Mouse (Mus musculus): ENCODE data around the gene Myrip. TPM values are rescaled to one million over a fixed set of nuclear protein-coding genes. Genes with fewer than 3 reads are reported as not detected.

Myrip gene
- total RNA-seq, 2 experiments from 2014 or later, result 6.2 to 6.8 TPM

GRCm38 (mm10) chr9:120449696-120450329, 148.5 kb downstream of the Myrip start:
- DNase-seq (ENCODE audit: low spot score in 2 of 2), result no peak

GRCm38 (mm10) chr9:120455768-120456655, 154.7 kb downstream of the Myrip start:
- DNase-seq (ENCODE audit: low spot score in 2 of 2), result no peak

GRCm38 (mm10) chr9:120470431-120470830, 169.1 kb downstream of the Myrip start:
- no peak for DNase-seq (ENCODE audit: low spot score in 2 of 2)

DNA sequence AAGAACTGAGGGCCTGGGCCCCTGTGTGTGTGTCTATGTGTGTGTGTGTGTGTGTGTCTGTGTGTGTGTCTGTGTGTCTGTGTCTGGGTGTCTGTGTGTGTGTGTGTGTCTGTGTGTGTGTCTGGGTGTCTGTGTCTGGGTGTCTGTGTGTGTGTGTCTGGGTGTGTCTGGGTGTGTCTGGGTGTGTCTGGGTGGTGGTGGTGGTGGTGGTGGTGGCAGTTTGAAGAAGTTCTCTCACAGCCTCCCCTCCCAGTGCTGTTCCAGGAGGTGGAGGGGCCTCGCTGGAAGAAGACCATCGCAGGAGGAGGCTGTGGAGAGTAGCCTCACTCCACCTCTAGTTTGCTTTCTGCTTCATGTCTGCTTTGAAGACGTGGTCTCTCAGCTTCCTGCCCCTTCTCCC, 180.3 kb downstream of the Myrip start:
- no peak for DNase-seq (ENCODE audit: low spot score in 2 of 2)

GRCm38 (mm10) chr9:120482382-120482781, 181.1 kb downstream of the Myrip start:
- DNase-seq (ENCODE audit: low spot score in 2 of 2), result no peak

DNA sequence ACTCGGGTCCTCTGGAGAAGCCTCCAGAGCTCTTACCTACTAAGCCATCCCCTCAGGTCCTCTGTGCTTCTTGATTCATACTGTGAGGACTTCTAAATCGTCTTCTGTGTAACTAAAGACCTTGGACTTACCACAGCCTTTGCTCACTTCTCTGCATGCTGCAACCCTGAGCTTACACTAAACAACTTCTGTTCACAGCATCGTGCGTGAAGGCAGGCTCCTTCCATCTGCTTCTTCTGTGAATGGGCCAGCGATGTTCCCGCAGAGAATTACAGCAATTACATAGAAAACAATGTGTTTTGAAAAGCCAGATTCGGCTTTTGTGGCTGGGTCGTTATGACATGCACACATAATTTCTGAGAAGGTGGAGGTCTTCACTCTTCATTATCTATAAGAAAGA, 181.8 kb downstream of the Myrip start:
- DNase-seq (ENCODE audit: low spot score in 2 of 2), result no peak

DNA sequence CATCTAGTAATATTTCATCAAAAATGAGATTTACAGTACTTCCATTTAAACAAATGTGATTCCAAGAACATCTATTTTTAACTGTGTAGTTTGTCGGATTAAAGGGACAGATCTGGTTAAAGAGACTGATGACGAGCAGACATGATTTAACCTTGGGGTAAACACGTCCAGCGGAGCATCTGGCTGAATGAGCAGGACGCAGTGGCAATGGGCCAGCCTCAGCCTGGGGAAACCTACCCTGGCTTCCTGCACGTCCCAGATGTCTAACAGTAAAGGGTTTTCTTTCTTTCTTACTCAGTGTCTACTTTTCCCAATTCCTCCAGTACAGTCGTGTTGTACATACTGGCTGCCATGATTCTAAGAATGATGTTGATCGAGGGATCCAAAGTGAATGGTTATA, 185.8 kb downstream of the Myrip start:
- peak in 1 of 2 experiments; percentile 18 for DNase-seq (ENCODE audit: low spot score in 2 of 2)

GRCm38 (mm10) chr9:120491509-120491908, 190.2 kb downstream of the Myrip start:
- DNase-seq (ENCODE audit: low spot score in 2 of 2), result no peak

DNA sequence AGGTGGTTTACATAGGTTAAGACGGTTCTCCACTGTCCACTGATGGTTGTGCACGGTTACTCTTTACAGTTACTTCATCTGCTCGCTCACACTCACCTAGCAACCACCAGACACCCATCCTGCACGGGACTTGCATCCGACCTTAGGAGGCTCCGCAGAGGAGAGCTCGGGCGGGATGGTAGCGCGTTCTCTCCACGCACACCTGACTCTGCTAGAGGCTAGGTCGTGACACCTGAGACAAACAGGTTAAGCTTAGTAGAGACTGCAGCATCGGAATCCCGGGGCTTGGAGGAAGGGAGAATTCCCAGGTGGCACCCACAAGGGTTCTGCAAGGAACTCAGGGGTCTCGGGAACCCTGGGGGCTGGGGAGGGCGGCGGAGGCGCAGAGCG, 190.7 kb downstream of the Myrip start, which contains the start of gene Eif1b:
TSS of gene Eif1b (plus strand) at position 223 of the 390 bp plus-strand sequence.
- no peak for DNase-seq (ENCODE audit: low spot score in 2 of 2)

- peak; percentile 82 to 83 for DNase-seq (ENCODE audit: low spot score in 2 of 2)
Measured at GRCm38 (mm10) chr9:120492400-120493351, 191.4 kb downstream of the Myrip start.

DNA sequence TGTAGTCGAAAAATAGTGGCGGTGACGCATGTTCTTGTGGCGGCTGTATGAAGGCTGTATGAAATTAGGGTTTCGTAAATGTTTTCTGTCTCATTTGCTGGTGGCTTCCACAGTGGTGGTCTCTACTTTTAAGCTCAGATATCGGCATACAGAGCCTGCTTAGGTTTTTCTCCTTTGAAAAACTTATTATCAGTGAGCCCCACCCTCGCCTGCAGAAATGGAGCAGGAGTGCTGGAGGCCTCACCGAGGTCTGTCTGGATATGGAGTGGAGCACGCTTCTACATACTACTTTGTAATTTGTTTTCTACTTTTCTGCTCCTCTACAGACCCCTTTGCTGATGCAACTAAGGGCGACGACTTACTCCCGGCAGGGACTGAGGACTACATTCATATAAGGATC, 192.5 kb downstream of the Myrip start:
- no peak for DNase-seq (ENCODE audit: low spot score in 2 of 2)

DNA sequence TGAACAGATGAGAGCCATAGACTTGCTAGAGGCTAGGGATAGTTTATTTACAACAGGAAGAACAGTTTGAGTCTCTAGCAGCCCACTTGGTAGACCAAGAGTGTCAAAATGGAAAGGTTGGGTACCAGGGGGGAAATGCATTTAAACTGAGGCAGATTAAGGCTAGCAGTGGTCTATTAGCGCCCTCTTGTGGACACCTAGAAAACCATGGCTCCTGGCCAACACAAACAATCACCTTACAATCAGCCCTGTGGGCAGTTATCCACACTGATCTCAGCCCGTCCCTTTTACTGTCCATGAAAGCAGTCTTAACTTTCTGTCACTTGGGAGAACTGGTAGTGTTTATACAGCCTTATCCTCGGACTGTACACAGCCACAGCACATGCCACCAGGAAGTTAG, 195.4 kb downstream of the Myrip start:
- peak; percentile 50 to 68 for DNase-seq (ENCODE audit: low spot score in 2 of 2)

DNA sequence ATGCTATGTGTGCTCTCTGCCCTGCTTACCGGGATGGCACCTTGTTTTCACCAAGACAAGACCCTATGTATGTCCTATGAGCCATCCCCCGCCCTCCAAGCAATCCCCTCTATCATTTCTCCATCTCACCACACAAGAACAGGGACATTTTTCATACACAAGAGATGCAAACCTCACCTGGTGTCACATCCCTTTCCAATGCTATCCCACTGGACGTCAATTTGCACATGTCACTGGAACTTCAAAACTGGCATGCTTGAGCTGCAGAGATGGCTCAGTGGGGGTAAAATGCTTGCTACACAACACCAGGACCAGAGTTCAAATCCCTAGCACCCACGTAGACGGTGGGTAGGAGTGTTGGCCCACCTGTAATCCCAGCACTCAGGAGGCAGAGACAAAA, 196.7 kb downstream of the Myrip start:
- DNase-seq (ENCODE audit: low spot score in 2 of 2), result no peak

- DNase-seq (ENCODE audit: low spot score in 2 of 2), result no peak
Measured at GRCm38 (mm10) chr9:120501191-120501902, 200.0 kb downstream of the Myrip start.

GRCm38 (mm10) chr9:120502013-120502412, 200.7 kb downstream of the Myrip start:
- DNase-seq (ENCODE audit: low spot score in 2 of 2), result peak; percentile 70 to 71

GRCm38 (mm10) chr9:120504423-120504822, 203.1 kb downstream of the Myrip start:
- DNase-seq (ENCODE audit: low spot score in 2 of 2), result no peak

- DNase-seq (ENCODE audit: low spot score in 2 of 2), result peak; percentile 31 to 47
Measured at GRCm38 (mm10) chr9:120511781-120512180, 210.5 kb downstream of the Myrip start.

- no peak for DNase-seq (ENCODE audit: low spot score in 2 of 2)
Measured at GRCm38 (mm10) chr9:120516720-120517119, 215.4 kb downstream of the Myrip start.

- no peak for DNase-seq (ENCODE audit: low spot score in 2 of 2)
Measured at GRCm38 (mm10) chr9:120518946-120519345, 217.6 kb downstream of the Myrip start.

DNA sequence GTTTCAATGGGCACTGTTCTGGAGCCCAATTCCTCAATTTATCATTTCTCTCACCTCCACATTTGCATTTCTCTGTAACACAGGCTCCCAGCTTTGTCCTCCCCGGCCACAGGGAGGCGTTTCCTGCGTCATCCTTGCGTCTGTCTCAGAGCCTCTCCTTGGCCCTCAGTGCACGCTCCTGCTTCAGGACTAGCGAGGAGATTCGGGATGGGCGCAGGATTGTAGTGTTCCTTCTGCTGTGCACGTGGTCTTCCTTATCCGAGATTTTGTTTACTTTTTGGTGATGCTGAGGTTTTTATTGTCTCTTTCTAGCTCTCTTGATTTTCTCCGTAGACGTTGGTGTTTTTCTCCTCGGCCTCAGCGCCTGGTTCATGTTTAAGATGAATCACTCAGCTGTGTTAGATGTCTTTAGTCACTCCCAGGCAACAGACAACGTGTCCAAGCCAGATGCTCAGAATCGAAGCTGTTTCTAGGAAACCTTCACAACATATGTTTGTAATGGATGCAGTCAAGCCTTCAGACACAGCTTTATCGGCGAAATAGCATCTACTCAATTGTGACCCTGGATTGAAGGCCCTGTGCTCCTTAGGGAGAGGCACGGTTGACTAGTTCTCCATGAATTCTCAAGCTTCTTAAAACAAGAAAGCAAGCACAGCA, 218.3 kb downstream of the Myrip start:
- no peak for DNase-seq (ENCODE audit: low spot score in 2 of 2)

All from adrenal gland, adult 18-20 months (tissue).